Mouse (Mus musculus) forebrain, embryonic 16.5 days (tissue): ENCODE data around the gene Eci1. TPM values are rescaled to one million over a fixed set of nuclear protein-coding genes. Genes with fewer than 3 reads are reported as not detected.
A peak's percentile ranks its signal among the peaks of the same experiment; 100 is the strongest.
"Not testable (repeated sequence)": the region's sequence is repeated elsewhere in the genome, so short reads cannot be mapped to it uniquely, and the experiment has no call there.

Source experiments
- ATAC-seq: fragments of 200-750 bp; cut with Nextera tagmentation; 2 replicates; pipeline ENCODE4 v1.8.0; 2017; ENCODE audit warnings: mild to moderate bottlenecking, moderate library complexity
- H3K27ac ChIP-seq: fragments of 300-500 bp; sonication (generic); 2 replicates; pipeline ENCODE4 v1.5.1; 2014; ENCODE audit warnings: low read length, control low read depth
- H3K27me3 ChIP-seq: fragments of 300-500 bp; sonication (generic); replicated peaks from 2 replicates; pipeline ENCODE4 v1.6.1; 2014; ENCODE audit warnings: low read length; ENCODE audit not compliant: control insufficient read depth, insufficient read depth
- H3K36me3 ChIP-seq: fragments of 300-500 bp; sonication (generic); 2 replicates; pipeline ENCODE4 v1.6.1; 2014; ENCODE audit not compliant: control insufficient read depth, insufficient read depth
- H3K4me1 ChIP-seq: fragments of 300-500 bp; sonication (generic); replicated peaks from 2 replicates; pipeline ENCODE4 v1.6.1; 2014; ENCODE audit warnings: low read length; ENCODE audit not compliant: control insufficient read depth, insufficient read depth
- H3K4me2 ChIP-seq: fragments of 300-500 bp; sonication (generic); 2 replicates; pipeline ENCODE4 v1.6.1; 2014; ENCODE audit warnings: mild to moderate bottlenecking, low read length, control low read depth
- H3K4me3 ChIP-seq: fragments of 300-500 bp; sonication (generic); replicated peaks from 2 replicates; pipeline ENCODE4 v1.5.1; 2014; ENCODE audit warnings: mild to moderate bottlenecking, low read length, control low read depth
- H3K9ac ChIP-seq: fragments of 300-500 bp; sonication (generic); replicated peaks from 2 replicates; pipeline ENCODE4 v1.6.1; 2014; ENCODE audit warnings: low read depth, low read length, control low read depth
- H3K9me3 ChIP-seq: fragments of 300-500 bp; sonication (generic); 2 replicates; pipeline ENCODE4 v1.6.1; 2016; ENCODE audit warnings: low read length; ENCODE audit not compliant: control insufficient read depth
- WGBS: fragments of 180-500 bp; shearing (Covaris S2); extraction: QIAGEN DNeasy Blood & Tissue Kit; methylation state at CpG from one replicate; pipeline ENCODE4 v1.1.7; 2014; 5-methylcytosine and 5-hydroxymethylcytosine counted together
- polyA plus RNA-seq: library from polyadenylated mRNA; unstranded; fragments of >200 nt; fragmentation: Nextera tagmentation; extraction: Ambion mirVana; gene quantifications from 2 replicates; pipeline ENCODE4 v1.2.1, GENCODE M21; 2015

Gene Eci1
- polyA plus RNA-seq, 1 experiment from 2014 or later: 30.4 TPM

GRCm38 (mm10) chr17:24449507-24449906 lies 23.1 kb downstream of the Eci1 start:
- Histone ChIP-seq H3K36me3 (peaks cover 45% of the 10 kb centered on the region), H3K4me1 (peaks cover 13% of the 10 kb centered on the region), H3K9ac (no peak overlapping the region), H3K4me2 (no peak overlapping the region), H3K27me3 (no peaks in the 10 kb centered on the region), H3K9me3 (no peaks in the 10 kb centered on the region), H3K4me3 (no peak overlapping the region), H3K27ac (no peak overlapping the region)
- no peak for ATAC-seq
- 92% methylated on average over 6 of the region's 6 CpGs for WGBS

GRCm38 (mm10) chr17:24451220-24451619 lies 24.8 kb downstream of the Eci1 start:
- 95% methylated on average over 6 of the region's 6 CpGs for WGBS
- no peak overlapping the region for H3K9ac ChIP-seq
- H3K4me3 ChIP-seq: no peak overlapping the region
- H3K9me3 ChIP-seq: no peaks in the 10 kb centered on the region
- H3K4me1 ChIP-seq: peaks cover 13% of the 10 kb centered on the region
- no peak overlapping the region for H3K4me2 ChIP-seq
- no peaks in the 10 kb centered on the region for H3K27me3 ChIP-seq
- peaks cover 30% of the 10 kb centered on the region for H3K36me3 ChIP-seq
- no peak overlapping the region for H3K27ac ChIP-seq
- no peak for ATAC-seq

GRCm38 (mm10) chr17:24453372-24453771 lies 26.9 kb downstream of the Eci1 start:
- H3K4me2 ChIP-seq: no peak overlapping the region

GRCm38 (mm10) chr17:24454218-24454755 lies 27.8 kb downstream of the Eci1 start:
- no peak for ATAC-seq
- no peaks in the 10 kb centered on the region for H3K27me3 ChIP-seq
- WGBS: 8% methylated on average over 14 of the region's 14 CpGs
- H3K9ac ChIP-seq: peak overlapping the region; percentile 75
- peak overlapping the region; percentile 87 for H3K27ac ChIP-seq
- H3K4me3 ChIP-seq: peak overlapping the region; percentile 90
- H3K36me3 ChIP-seq: peaks cover 12% of the 10 kb centered on the region
- H3K4me2 ChIP-seq: peak overlapping the region; percentile 80
- peaks cover 13% of the 10 kb centered on the region for H3K4me1 ChIP-seq
- no peaks in the 10 kb centered on the region for H3K9me3 ChIP-seq

More at GRCm38 (mm10) chr17:24453372-24453771, 26.9 kb downstream of the Eci1 start:
- WGBS: 83% methylated on average over 2 of the region's 2 CpGs
- H3K27ac ChIP-seq: no peak overlapping the region
- H3K36me3 ChIP-seq: peaks cover 18% of the 10 kb centered on the region
- no peaks in the 10 kb centered on the region for H3K9me3 ChIP-seq
- ATAC-seq: no peak
- H3K4me1 ChIP-seq: peaks cover 13% of the 10 kb centered on the region
- no peaks in the 10 kb centered on the region for H3K27me3 ChIP-seq
- no peak overlapping the region for H3K4me3 ChIP-seq
- no peak overlapping the region for H3K9ac ChIP-seq

- under 1% methylated on average over 67 of the region's 67 CpGs for WGBS
- peaks cover 8% of the 10 kb centered on the region for H3K36me3 ChIP-seq
- no peaks in the 10 kb centered on the region for H3K9me3 ChIP-seq
- peak; percentile 94 for ATAC-seq
- H3K27me3 ChIP-seq: no peaks in the 10 kb centered on the region
- H3K4me3 ChIP-seq: peak overlapping the region; percentile 90
- H3K4me2 ChIP-seq: peak overlapping the region; percentile 80
- peak overlapping the region; percentile 87 for H3K27ac ChIP-seq
- H3K4me1 ChIP-seq: peaks cover 13% of the 10 kb centered on the region
- peak overlapping the region; percentile 75 for H3K9ac ChIP-seq
These were observed 28.5 kb downstream of the Eci1 start for GRCm38 (mm10) chr17:24454756-24455522.

GRCm38 (mm10) chr17:24455523-24456206 lies 29.2 kb downstream of the Eci1 start:
- peaks cover 13% of the 10 kb centered on the region for H3K4me1 ChIP-seq
- H3K36me3 ChIP-seq, H3K27me3 ChIP-seq, H3K9me3 ChIP-seq, H3K27ac ChIP-seq, ATAC-seq, H3K9ac ChIP-seq: not testable (repeated sequence)
- peak overlapping the region; percentile 20 for H3K4me2 ChIP-seq
- H3K4me3 ChIP-seq: peak overlapping the region; percentile 90; the same call in 1 of the 2 replicates
- 46% methylated on average over 10 of the region's 10 CpGs for WGBS

GRCm38 (mm10) chr17:24461580-24461979 lies 35.1 kb downstream of the Eci1 start:
- H3K36me3 ChIP-seq: no peaks in the 10 kb centered on the region

GRCm38 (mm10) chr17:24462932-24463331 lies 36.5 kb downstream of the Eci1 start:
- H3K4me1 ChIP-seq: no peaks in the 10 kb centered on the region
- no peak for ATAC-seq
- 92% methylated on average over 1 of the region's 1 CpGs for WGBS
- H3K27ac ChIP-seq: no peak overlapping the region
- no peaks in the 10 kb centered on the region for H3K9me3 ChIP-seq
- no peak overlapping the region for H3K4me2 ChIP-seq
- H3K4me3 ChIP-seq: no peak overlapping the region
- H3K36me3 ChIP-seq: no peaks in the 10 kb centered on the region
- no peak overlapping the region for H3K9ac ChIP-seq
- H3K27me3 ChIP-seq: no peaks in the 10 kb centered on the region

More at GRCm38 (mm10) chr17:24461580-24461979, 35.1 kb downstream of the Eci1 start:
- no peaks in the 10 kb centered on the region for H3K27me3 ChIP-seq
- H3K4me3 ChIP-seq: no peak overlapping the region
- H3K9me3 ChIP-seq: no peaks in the 10 kb centered on the region
- H3K27ac ChIP-seq: no peak overlapping the region
- WGBS: 60% methylated on average over 2 of the region's 2 CpGs
- no peak overlapping the region for H3K4me2 ChIP-seq
- H3K4me1 ChIP-seq: no peaks in the 10 kb centered on the region
- no peak overlapping the region for H3K9ac ChIP-seq
- no peak for ATAC-seq

GRCm38 (mm10) chr17:24463374-24464133 lies 37.1 kb downstream of the Eci1 start:
- ATAC-seq: no peak

More at GRCm38 (mm10) chr17:24463374-24464133, 37.1 kb downstream of the Eci1 start:
- WGBS: 56% methylated on average over 6 of the region's 6 CpGs
- Histone ChIP-seq H3K4me3 (no peak overlapping the region), H3K36me3 (no peaks in the 10 kb centered on the region), H3K9ac (no peak overlapping the region), H3K27me3 (no peaks in the 10 kb centered on the region), H3K4me1 (no peaks in the 10 kb centered on the region), H3K4me2 (no peak overlapping the region), H3K9me3 (no peaks in the 10 kb centered on the region), H3K27ac (no peak overlapping the region)
